Mouse (Mus musculus) layer of hippocampus, adult 8-10 months (tissue): ENCODE data around the gene Polr2f. TPM values are rescaled to one million over a fixed set of nuclear protein-coding genes. Genes with fewer than 3 reads are reported as not detected.

Experiments used
- DNase-seq, 2 experiments: peaks; one replicate each; pipeline ENCODE4 v3.0.0; 2022; ENCODE audit warnings: low spot score in 2 of 2
- total RNA-seq, 4 experiments: library from RNA; stranded (reverse); gene quantifications; 2 replicates each; pipeline ENCODE4 v1.2.4; 2022

Polr2f gene
- total RNA-seq = 100 to 1,000 TPM in 1 of 4 experiments, 10 to 100 TPM in 3; 78.1 to 105 (median 92.0) TPM

DNA sequence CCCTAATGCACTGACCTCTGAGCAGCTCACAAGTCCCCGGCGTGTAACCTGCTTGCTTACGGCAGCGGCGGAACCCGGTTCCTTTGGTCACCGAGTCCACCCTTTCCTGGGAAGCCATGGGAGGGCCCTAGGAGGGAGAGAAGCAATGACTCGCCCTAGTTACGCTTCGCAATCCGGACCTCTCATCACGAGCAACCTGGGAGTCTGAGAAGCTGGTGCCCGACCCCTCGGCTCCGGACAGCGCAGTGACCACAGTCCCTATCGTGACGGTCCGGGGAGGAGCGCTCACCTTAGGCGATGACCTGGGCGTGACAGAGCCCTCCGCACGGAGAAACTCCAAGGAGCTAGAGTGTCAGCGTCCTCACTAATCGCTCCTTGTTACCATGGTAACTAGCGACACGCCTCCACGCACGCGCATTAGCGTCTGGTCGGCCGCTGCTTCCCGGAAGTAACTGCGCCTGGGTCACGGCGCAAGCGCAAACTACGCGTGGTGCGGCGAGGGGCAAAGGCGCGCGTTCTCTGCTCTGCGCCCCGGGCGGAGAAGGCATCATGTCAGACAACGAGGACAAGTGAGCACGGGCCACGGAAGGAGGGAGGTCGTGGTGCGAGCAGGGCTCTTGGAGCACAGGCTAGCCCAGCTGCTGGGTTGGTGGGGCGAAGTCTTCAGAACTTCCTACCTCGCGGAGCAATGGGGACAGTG is at the start of gene Polr2f, which contains the start of gene 1700088E04Rik:
TSS of gene Polr2f (plus strand) at position 144 of the 700 bp plus-strand sequence.
TSS of gene 1700088E04Rik (minus strand) at position 388 of the 700 bp plus-strand sequence.
- DNase-seq = peak; percentile 91 to 94

DNA sequence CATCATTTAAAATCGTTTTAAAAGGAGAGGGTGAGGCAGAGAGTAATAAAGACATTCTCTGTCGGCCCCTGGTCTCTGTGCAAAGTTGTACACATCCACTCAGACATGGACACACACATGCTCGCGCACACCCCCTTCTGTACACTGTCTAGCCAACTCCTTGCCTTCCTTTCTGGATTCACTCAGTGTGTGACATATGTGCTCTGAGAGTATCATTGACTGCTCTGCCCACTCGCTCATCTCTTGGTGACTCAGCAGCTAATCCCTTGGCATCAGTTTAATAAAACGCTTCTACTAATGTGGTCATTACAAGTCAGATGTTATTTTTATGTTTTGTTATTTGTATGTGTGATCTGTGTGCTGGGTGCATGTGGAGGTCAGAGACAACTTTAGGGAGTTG is 48.5 kb upstream of the Polr2f start:
- DNase-seq = no peak

DNA sequence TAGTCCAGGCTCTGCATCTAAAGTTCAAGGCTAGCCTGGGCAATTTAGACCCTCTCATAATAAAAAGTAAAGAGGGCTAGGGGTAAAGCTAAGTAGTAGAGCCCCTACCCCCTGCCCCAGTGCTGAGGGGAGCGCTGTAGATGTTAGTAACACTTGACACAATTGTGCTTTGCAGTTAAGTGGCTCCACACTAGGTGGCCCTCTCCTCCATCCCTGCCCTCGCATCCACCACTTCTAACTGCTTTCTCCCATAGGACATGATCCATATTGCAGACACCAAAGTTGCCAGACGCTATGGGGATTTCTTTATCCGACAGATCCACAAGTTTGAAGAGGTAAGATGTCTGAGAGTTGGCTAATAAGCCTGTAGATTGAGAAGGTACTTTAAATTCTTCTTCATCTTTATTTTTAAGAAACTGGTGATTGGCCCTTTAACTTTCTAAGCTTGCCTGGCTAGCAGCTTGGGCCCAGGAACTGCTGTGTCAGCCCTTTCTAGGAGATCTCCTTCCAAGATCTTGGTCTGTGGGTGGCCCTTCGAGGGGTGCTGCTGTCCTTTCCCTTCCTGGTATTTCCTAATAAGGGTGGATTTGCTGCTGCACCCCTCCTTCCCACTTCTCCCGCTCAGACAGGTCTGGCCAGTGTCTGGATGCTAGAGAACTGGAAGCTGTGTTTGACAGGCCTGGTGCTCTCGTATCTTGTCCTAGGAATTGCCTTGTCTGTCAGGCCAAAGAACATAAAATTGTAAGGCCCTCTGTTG is 47.5 kb upstream of the Polr2f start:
- DNase-seq = no peak

DNA sequence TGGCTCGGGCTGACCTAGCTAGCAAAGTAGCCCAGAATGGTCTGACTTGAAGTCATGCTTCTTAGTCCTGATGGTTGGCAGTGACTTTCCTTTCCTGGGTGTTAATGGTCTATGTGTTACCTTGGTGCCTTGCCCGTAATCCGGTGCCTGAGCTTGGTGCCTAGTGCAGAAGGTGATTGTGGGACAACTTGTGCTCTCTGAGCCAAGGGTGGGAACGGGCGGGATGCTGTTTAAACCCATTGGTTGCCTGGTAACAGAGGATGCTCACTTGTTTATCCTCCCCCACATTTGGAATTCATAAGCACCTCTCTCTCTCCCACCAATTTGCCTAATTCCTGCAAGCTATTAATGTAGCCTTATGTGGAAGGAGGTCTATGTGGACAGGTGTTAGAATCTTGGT is 45.3 kb upstream of the Polr2f start:
- DNase-seq = no peak

DNA sequence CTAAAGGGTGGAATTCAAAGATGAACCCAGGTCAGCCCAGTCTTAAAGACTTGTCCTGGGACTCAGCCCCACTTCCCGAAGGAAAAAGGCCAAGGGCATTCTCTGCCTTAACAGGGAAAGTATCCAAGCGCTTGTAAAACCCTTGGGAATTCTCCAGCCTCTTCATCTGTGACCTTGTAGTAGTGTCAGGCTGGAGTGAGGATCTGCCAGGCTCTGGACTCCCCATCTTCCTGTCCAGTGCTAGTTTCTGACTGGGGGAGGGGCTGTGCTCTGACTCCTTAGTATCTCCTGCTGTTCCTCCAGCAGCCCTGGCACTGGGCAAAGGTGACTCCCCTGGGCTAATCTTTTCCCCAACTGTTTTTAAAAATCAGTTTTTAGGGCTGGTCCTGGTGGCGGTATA is 44.3 kb upstream of the Polr2f start:
- no peak for DNase-seq

GRCm38 (mm10) chr15:79097135-79097534 is 43.7 kb upstream of the Polr2f start:
- no peak for DNase-seq

DNA sequence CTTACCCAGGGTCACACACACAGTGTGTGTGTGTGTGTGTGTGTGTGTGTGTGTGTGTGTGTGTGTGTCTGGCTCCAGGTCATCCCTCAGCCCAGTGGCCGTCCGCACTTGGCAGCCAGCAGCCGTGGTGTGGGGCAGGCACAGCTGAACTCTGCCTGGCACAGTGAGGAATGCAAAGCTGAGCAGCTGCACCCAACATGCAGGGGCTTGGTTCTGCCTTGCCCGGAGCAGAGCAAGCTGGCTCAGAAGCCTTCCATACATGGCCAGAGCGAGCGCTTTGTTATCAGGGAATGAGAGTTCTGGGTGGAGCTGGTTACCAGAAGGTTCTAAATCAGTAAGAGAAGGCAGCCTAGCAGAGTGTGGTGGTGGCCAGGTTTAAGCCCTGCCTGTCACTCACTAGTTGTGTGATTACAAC is 43.2 kb upstream of the Polr2f start:
- peak; percentile 70 to 76 for DNase-seq

DNA sequence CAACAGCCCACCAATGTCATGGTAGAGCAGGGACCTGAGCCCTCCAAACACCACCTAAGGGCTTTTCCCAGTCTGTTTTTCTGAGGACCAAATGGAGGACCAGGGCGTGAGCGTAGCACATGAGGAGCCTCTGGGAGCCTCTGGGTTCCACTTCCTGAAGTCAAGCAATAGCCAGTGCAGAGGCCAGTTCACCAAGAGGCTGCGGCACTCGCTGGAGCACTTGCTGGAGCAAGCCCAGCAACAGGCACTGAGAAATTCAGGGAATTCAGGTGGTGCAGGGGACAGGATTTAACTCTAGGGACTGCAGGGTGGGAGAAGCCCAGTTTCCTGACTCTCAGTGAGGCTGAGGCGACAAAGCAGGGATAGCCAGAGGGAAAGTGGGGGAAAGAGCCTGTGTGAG is 42.6 kb upstream of the Polr2f start:
- DNase-seq = no peak

DNA sequence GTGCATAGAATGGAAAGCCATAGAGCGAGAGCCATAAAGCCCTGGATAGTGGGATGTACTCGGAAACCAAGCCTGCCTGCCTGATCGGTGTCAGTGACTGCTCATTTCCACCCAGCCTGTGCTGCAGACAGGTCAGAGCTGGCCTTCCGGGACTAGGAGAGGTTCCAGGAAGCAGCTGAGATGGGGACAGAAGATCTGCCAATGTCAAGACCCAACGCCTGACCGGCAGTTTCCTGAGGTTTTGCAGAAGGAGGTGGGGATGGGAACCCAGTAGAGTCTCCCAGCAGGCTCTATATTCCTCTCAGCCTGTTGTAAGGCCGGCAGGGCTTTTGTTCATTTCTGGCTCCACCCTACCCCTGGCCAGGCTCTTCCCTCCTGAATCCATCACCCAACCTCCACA is 41.9 kb upstream of the Polr2f start:
- DNase-seq = no peak

DNA sequence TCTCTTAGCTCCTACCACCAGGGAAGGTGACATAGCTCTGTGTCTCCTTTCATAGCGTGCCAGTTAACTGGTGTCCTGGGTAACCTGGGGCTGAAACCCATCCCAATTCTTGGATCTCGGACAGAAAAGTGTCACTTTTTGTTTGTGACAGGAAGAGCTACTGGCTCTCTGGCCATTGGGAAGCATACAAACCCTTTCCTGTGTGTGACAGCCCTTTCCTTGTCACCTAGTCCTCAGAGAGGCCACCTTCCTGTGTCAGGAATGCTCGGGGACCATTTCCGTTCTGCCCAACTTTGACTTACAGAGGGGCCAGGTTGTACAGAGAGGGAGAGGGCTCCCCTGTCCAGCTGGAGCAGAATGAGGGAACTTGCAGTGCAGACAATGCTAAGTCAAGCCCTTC is 41.4 kb upstream of the Polr2f start:
- no peak for DNase-seq

GRCm38 (mm10) chr15:79100391-79100790 is 40.4 kb upstream of the Polr2f start:
- DNase-seq = no peak

DNA sequence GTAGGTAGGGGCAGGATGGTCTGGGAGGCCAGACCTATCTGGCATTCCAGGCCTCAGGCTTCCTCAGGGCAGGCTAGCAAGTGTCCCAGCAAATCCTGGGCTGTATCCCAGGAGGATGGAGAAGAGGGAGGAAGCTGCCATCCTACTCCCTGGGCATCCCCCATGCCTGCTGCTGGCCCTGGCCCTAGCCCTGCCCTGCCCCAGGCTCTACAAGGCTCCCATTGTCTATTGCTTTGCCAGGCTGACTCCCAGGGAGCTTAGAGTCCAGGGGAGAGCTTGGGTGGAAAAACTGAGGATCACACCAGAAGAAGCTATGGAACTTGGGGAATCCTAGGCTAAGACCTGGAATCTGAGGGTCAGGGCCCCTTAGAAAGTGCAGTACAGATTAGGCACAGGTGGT is 39.3 kb upstream of the Polr2f start:
- no peak for DNase-seq

DNA sequence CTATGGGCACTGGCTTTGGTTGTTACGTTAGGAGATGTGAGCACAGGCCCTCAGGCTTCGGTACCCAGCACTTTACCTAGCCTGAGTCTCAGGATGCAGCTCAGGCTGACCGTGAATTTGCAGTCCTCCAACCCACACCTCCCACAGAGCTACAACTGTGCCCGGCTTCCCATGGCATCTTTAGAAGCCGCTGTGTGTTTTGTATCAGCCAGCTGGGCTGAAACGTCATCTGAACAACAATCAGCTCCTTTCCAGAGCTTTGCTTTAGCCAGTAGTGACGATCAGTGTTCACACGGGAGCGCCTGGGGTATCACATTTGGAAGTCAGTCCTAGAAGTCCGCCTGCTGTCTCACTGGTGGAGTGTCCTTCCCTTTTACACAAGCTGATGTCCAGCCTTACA is 37.5 kb upstream of the Polr2f start:
- DNase-seq = no peak

- no peak for DNase-seq
These were observed 35.0 kb upstream of the Polr2f start for GRCm38 (mm10) chr15:79105804-79106203.

DNA sequence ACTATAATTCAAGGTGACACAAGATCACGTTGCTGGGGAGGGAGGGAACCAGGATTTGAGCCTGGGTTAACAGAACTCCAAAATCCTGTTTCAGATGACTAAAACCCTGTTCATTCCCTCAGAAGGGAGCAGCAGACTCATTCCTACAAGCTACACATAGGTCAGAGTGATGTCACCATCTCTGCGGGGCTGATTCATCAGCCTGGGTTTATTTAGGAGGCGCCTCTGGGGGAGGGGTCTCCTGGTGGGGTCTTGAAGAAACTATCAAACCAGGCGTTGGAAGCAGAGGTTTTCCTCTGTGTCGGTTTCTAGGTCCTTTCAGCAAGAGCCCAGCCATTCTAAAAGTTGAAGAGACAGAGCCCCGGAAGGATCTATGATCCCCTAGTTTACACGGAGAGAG is 32.8 kb upstream of the Polr2f start:
- no peak for DNase-seq

- no peak for DNase-seq
These were observed 32.1 kb upstream of the Polr2f start, which contains the start of gene Micall1 for GRCm38 (mm10) chr15:79108421-79109320. TSS of gene Micall1 (plus strand) at chr15:79108898.

DNA sequence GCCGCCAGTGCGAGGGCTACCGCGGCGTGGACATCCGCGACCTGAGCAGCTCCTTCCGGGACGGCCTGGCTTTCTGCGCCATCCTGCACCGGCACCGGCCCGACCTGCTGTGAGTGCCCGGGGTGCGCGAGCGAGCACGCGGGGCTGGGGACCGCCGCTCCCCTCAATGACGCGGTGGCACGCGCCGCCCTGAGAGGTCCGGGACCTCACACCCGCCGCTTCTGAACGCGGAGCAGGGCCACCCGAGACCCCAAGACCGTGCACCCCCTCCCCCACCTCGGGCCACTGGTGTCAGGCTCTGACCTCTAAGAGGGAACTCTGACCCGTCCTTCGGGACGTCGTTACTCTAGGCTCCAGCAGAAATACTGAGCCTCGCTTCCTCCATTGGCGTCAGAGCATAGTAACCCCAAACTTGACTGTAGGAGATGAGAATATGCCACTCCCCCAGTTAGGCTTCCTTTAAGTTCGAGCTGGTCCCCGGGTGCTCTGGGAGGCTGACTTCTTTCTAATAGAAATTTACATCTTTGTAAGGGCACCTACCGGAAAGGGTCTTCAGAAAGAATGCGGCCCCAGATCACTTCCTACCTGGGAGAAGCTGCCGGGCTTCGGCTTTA is 31.4 kb upstream of the Polr2f start:
- no peak for DNase-seq

DNA sequence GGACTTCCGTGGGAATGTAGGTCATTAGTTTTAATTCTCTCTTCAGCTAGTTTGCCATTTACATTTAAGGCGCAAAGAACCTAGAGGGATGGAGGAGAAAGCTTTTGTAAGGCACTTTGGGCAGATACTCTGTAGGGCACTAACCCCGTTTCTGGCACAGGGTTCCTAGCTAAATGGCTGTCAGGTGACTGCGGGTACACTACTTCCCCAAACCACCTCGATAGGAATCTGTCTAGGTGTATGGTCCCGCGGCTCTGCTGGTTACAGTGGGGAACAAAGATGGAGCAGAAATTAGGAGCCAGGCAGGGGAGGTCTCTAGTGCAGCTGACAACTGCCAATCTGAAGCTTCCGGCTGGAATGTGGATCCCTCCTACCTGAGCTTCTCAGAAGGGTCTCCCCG is 30.8 kb upstream of the Polr2f start:
- DNase-seq = no peak

GRCm38 (mm10) chr15:79110528-79110927 is 30.3 kb upstream of the Polr2f start:
- DNase-seq = no peak

GRCm38 (mm10) chr15:79111774-79112173 is 29.0 kb upstream of the Polr2f start:
- no peak for DNase-seq

DNA sequence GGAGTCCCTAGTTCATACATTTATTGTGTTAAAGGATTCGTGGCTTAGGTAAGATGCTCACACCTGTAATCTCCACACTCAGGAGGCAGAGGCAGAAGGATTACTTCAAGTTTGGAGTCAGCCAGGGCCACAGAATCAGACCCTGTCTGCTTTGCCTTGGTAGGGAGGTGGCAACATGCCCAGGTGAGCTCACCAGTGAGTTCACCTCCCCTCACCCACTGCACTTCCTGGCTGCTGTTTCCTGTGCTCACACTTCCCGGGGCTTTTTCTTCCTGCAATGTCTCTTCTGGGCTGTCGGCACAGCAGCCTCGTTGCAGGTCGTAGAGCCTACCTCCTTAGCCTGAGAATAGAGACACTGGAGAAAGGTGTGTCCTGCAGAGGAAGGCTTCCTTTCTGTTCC is 25.5 kb upstream of the Polr2f start:
- no peak for DNase-seq
